Comparison of ENCODE assay signal across 8 mouse cellular contexts in the genomic region with DNA sequence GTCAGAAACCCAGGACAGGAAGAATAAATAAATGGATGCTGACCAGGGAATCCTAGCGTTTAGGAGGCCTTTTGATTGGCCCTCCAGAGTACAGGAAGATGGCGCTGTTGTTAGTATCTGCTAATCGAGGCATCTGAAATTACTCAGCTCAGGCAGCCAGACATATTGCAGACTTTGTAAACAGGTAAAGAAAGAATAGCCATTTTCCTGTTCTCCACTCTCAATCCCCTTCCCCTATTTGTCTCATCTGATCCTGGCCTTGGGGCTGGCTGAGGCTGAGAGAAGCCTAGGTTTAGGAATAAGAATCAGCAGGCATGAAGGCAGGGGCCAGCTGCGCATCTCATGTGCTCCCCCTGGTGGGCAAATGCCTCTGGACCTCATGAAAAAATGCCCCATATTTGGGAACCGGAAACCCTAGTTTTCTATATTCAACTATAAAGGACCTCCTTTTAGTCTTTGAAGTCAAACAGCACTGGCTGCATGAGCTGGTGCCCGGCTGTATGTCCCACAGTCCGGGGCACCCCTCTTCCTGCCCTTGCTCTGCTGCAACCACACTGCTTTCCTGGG. TPM values are rescaled to one million over a fixed set of nuclear protein-coding genes. Genes with fewer than 3 reads are reported as not detected.
A peak's percentile ranks its signal among the peaks of the same experiment; 100 is the strongest.
DNase-seq lines count a peak whose midpoint lies in the region; ATAC-seq and TF ChIP-seq lines count a peak whose summit lies in the region.

No protein-coding gene starts in this region.

- peak; percentile 82 for DNase-seq in layer of hippocampus, adult 11-12 months (ENCODE audit: low spot score)
- no peak for DNase-seq in layer of hippocampus, adult 9-10 months (ENCODE audit: low spot score)
- peak; percentile 16 for DNase-seq in c-Kit-positive CD71-positive TER-119-negative erythroid progenitor cells, embryonic 14.5 days (ENCODE audit: low read depth)
- DNase-seq in frontal cortex, postnatal 36 days (ENCODE audit: low spot score in 2 of 2) = peak; percentile 60 to 71
- DNase-seq in kidney, adult 18-20 months = peak; percentile 86
- DNase-seq in thymus, adult 2 months = peak; percentile 82

- H3K4me3 ChIP-seq in limb, embryonic 13.5 days = no peak overlapping the region
- H3K4me3 ChIP-seq in olfactory bulb, adult 2 months (ENCODE audit: insufficient read depth, low read depth, low read length) = no peak overlapping the region
- H3K4me3 ChIP-seq in thymus, adult 2 months (ENCODE audit: control insufficient read depth, insufficient read depth, low read length) = no peak overlapping the region

- H3K4me2 ChIP-seq in limb, embryonic 13.5 days (replicated peaks) = no peak overlapping the region

- no peaks in the 10 kb centered on the region for H3K36me3 ChIP-seq in limb, embryonic 13.5 days
- no peaks in the 10 kb centered on the region for H3K36me3 ChIP-seq in thymus, adult 2 months (ENCODE audit: control insufficient read depth, insufficient read depth, low read length)

- H3K9me3 ChIP-seq in limb, embryonic 13.5 days = no peaks in the 10 kb centered on the region

- 0 out of 2 replicates have a peak, but pooled peaks have one; percentile 12 for ATAC-seq in limb, embryonic 13.5 days (ENCODE audit: low FRiP score, low read depth)

- H3K27ac ChIP-seq in limb, embryonic 13.5 days = no peak overlapping the region
- H3K27ac ChIP-seq in olfactory bulb, adult 2 months (ENCODE audit: insufficient read depth, low read depth, low read length) = no peak overlapping the region
- H3K27ac ChIP-seq in thymus, adult 2 months (ENCODE audit: control insufficient read depth, insufficient read depth, low read length) = no peak overlapping the region

- no peak overlapping the region for H3K9ac ChIP-seq in limb, embryonic 13.5 days

- TF ChIP-seq POLR2A in olfactory bulb, adult 2 months (IDR thresholded peaks at IDR 0.05; ENCODE audit: insufficient read depth, low read depth, low read length) = no peak
- TF ChIP-seq POLR2A in thymus, adult 2 months (IDR thresholded peaks at IDR 0.05; ENCODE audit: control insufficient read depth, extremely low read depth, insufficient read depth, low read length, poor library complexity) = no peak

- H3K4me1 ChIP-seq in limb, embryonic 13.5 days = peaks cover 36% of the 10 kb centered on the region
- peaks cover 5% of the 10 kb centered on the region; the same call in 1 of the 2 replicates for H3K4me1 ChIP-seq in olfactory bulb, adult 2 months (ENCODE audit: control insufficient read depth, insufficient read depth, low read length)
- H3K4me1 ChIP-seq in thymus, adult 2 months (replicated peaks; ENCODE audit: control insufficient read depth, insufficient read depth, low read length) = peaks cover 3% of the 10 kb centered on the region; the same call in 1 of the 2 replicates

- WGBS in limb, embryonic 13.5 days = 46% methylated on average over 7 of the region's 7 CpGs
- 35% methylated on average over 7 of the region's 7 CpGs for WGBS in olfactory bulb, adult 2 months
- 23% methylated on average over 7 of the region's 7 CpGs for WGBS in thymus, adult 2 months

- peak; percentile 82 for TF ChIP-seq CTCF in olfactory bulb, adult 2 months (IDR thresholded peaks at IDR 0.05; ENCODE audit: insufficient read depth, low read depth, low read length)
- no peak; the same call in 1 of the 2 replicates for TF ChIP-seq CTCF in thymus, adult 2 months (IDR thresholded peaks at IDR 0.05; ENCODE audit: borderline replicate concordance, control insufficient read depth, extremely low read depth, insufficient read depth, low read length, poor library complexity)

- no peaks in the 10 kb centered on the region for H3K27me3 ChIP-seq in limb, embryonic 13.5 days
- H3K27me3 ChIP-seq in thymus, adult 2 months (ENCODE audit: control insufficient read depth, insufficient read depth, low read length) = no peaks in the 10 kb centered on the region

RNA-seq across cellular contexts. Expression of gene Smad5, which starts 44.8 kb away (rescaled TPM):
- 37.3 and 41.2 TPM in 2 replicates for polyA plus RNA-seq in limb, embryonic 13.5 days (2015; fragmentation: Nextera tagmentation; extraction: Ambion mirVana)
- polyA plus RNA-seq in olfactory bulb, adult 2 months (2012; ENCODE audit: insufficient read depth, insufficient read length, low replicate concordance, missing spikeins) = not detected in 2 replicates
- 42.1 and 45.6 TPM in 2 replicates for polyA plus RNA-seq in thymus, adult 2 months (2012; rRNA removed)

RNA-seq across cellular contexts. Expression of gene Tgfbi, which starts 48.7 kb away (rescaled TPM):
- polyA plus RNA-seq in limb, embryonic 13.5 days (2015; fragmentation: Nextera tagmentation; extraction: Ambion mirVana) = 180 and 183 TPM in 2 replicates
- polyA plus RNA-seq in olfactory bulb, adult 2 months (2012; ENCODE audit: insufficient read depth, insufficient read length, low replicate concordance, missing spikeins) = not detected in 2 replicates
- polyA plus RNA-seq in thymus, adult 2 months (2012; rRNA removed) = 32.1 and 33.8 TPM in 2 replicates

Comparison
In these comparisons a context has a peak if more than half of its experiments do, and no peak if none do; other contexts are left out.
1. RNA of gene Tgfbi, which starts 48.7 kb away (polyA plus RNA-seq): 180 to 183 TPM in limb, embryonic 13.5 days and 32.1 to 33.8 TPM in thymus, adult 2 months; not detected in olfactory bulb, adult 2 months; every median in the first group is over 10 times any median in the second.